Mouse (Mus musculus): ENCODE measurements at regions not wholly inside any gene's neighbourhood (a gene's known extent, or its start where the extent isn't known, plus 50 kb on each side); places are given as distances from the start of the nearest gene placed in this dataset.

DNA sequence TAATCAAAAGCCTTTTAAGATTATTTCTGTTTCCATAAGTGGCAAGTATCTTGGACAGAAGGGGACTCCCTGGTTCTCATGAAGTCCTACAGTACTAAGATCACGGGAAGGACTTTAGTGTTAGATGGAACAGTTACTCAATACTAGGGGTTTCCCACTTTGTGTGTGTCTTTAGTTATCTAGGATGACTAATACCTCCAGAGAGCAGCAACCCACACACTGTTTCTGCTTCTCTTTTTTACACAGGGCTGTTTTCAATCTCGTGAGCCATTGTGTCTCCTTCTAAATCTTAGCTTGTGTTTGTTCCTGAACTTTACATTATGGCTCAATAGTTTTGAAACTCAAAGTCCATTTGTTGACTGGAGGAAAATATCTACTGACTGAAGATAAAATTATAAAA lies 496.5 kb upstream of the Impg1 start:
- no peak overlapping the region for H3K4me3 ChIP-seq (replicated peaks; ENCODE audit: low read length)
- H3K36me3 ChIP-seq (ENCODE audit: insufficient read depth, low read length) = no peaks in the 10 kb centered on the region
- H3K4me1 ChIP-seq (replicated peaks; ENCODE audit: low read depth, low read length) = no peaks in the 10 kb centered on the region
- no peaks in the 10 kb centered on the region for H3K27me3 ChIP-seq (ENCODE audit: insufficient read depth, low read length)
- no peaks in the 10 kb centered on the region for H3K9me3 ChIP-seq (ENCODE audit: low read length)
- TF ChIP-seq CTCF (conservative IDR thresholded peaks at IDR 0.05; ENCODE audit: low read length) = no peak
- TF ChIP-seq NANOG (IDR thresholded peaks at IDR 0.05; ENCODE audit: borderline replicate concordance, low read length) = no peak

GRCm38 (mm10) chr9:80942991-80943390 lies 477.7 kb upstream of the Impg1 start:
- H3K9me3 ChIP-seq (ENCODE audit: low read length) = no peaks in the 10 kb centered on the region
- H3K36me3 ChIP-seq (ENCODE audit: insufficient read depth, low read length) = no peaks in the 10 kb centered on the region
- TF ChIP-seq POU5F1 (IDR thresholded peaks at IDR 0.05; ENCODE audit: borderline replicate concordance, low read length) (no peak), CTCF (conservative IDR thresholded peaks at IDR 0.05; ENCODE audit: low read length) (peak; percentile 26), NANOG (IDR thresholded peaks at IDR 0.05; ENCODE audit: borderline replicate concordance, low read length) (no peak)
- no peaks in the 10 kb centered on the region for H3K4me1 ChIP-seq (replicated peaks; ENCODE audit: low read depth, low read length)
- H3K27me3 ChIP-seq (ENCODE audit: insufficient read depth, low read length) = no peaks in the 10 kb centered on the region
- no peak overlapping the region for H3K4me3 ChIP-seq (replicated peaks; ENCODE audit: low read length)

GRCm38 (mm10) chr9:80941424-80941823 lies 476.1 kb upstream of the Impg1 start:
- Histone ChIP-seq H3K9me3 (ENCODE audit: low read length) (no peaks in the 10 kb centered on the region), H3K36me3 (ENCODE audit: insufficient read depth, low read length) (no peaks in the 10 kb centered on the region), H3K4me1 (replicated peaks; ENCODE audit: low read depth, low read length) (no peaks in the 10 kb centered on the region), H3K4me3 (replicated peaks; ENCODE audit: low read length) (no peak overlapping the region), H3K27me3 (ENCODE audit: insufficient read depth, low read length) (no peaks in the 10 kb centered on the region)
- TF ChIP-seq NANOG (IDR thresholded peaks at IDR 0.05; ENCODE audit: borderline replicate concordance, low read length) (no peak), CTCF (conservative IDR thresholded peaks at IDR 0.05; ENCODE audit: low read length) (no peak), POU5F1 (IDR thresholded peaks at IDR 0.05; ENCODE audit: borderline replicate concordance, low read length) (no peak)

DNA sequence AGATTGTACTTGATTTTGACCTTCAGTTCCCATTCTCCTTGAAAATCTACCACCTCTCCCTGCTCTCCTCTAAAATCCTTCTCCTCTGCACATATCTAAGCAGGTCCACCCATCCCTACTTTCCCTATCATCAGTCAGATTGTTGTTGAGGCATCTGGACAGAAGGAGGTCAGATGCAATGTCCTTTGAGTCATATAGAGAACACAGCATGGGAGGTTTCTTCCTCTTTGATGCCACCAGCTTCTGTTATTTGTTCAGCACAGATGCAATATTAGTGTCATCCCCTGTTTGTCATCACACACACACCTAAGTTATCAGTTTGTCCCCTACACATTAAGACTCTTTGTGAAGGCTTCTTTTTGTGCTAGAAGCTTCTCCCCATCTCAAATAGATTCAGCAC lies 473.0 kb upstream of the Impg1 start:
- H3K27me3 ChIP-seq (ENCODE audit: insufficient read depth, low read length) = no peaks in the 10 kb centered on the region
- no peaks in the 10 kb centered on the region for H3K9me3 ChIP-seq (ENCODE audit: low read length)
- H3K4me1 ChIP-seq (replicated peaks; ENCODE audit: low read depth, low read length) = no peaks in the 10 kb centered on the region
- H3K4me3 ChIP-seq (replicated peaks; ENCODE audit: low read length) = no peak overlapping the region
- H3K36me3 ChIP-seq (ENCODE audit: insufficient read depth, low read length) = no peaks in the 10 kb centered on the region
- TF ChIP-seq NANOG (IDR thresholded peaks at IDR 0.05; ENCODE audit: borderline replicate concordance, low read length) = no peak

GRCm38 (mm10) chr9:80930628-80931027 lies 465.3 kb upstream of the Impg1 start:
- TF ChIP-seq POU5F1 (IDR thresholded peaks at IDR 0.05; ENCODE audit: borderline replicate concordance, low read length) = no peak
- no peak for TF ChIP-seq NANOG (IDR thresholded peaks at IDR 0.05; ENCODE audit: borderline replicate concordance, low read length)
- no peak for TF ChIP-seq CTCF (conservative IDR thresholded peaks at IDR 0.05; ENCODE audit: low read length)
- Histone ChIP-seq H3K9me3 (ENCODE audit: low read length) (no peaks in the 10 kb centered on the region), H3K4me1 (replicated peaks; ENCODE audit: low read depth, low read length) (0 out of 2 replicates have a peak, but pooled peaks cover 8% of the 10 kb centered on the region), H3K27me3 (ENCODE audit: insufficient read depth, low read length) (no peaks in the 10 kb centered on the region), H3K4me3 (replicated peaks; ENCODE audit: low read length) (no peak overlapping the region), H3K36me3 (ENCODE audit: insufficient read depth, low read length) (no peaks in the 10 kb centered on the region)

- Histone ChIP-seq H3K27me3 (ENCODE audit: insufficient read depth, low read length) (no peaks in the 10 kb centered on the region), H3K9me3 (ENCODE audit: low read length) (peaks cover 11% of the 10 kb centered on the region), H3K36me3 (ENCODE audit: insufficient read depth, low read length) (no peaks in the 10 kb centered on the region), H3K4me1 (replicated peaks; ENCODE audit: low read depth, low read length) (no peaks in the 10 kb centered on the region), H3K4me3 (replicated peaks; ENCODE audit: low read length) (no peak overlapping the region)
- TF ChIP-seq POU5F1 (IDR thresholded peaks at IDR 0.05; ENCODE audit: borderline replicate concordance, low read length) (no peak), NANOG (IDR thresholded peaks at IDR 0.05; ENCODE audit: borderline replicate concordance, low read length) (no peak), CTCF (conservative IDR thresholded peaks at IDR 0.05; ENCODE audit: low read length) (no peak)
Measured at GRCm38 (mm10) chr9:80920304-80920703, 455.0 kb upstream of the Impg1 start.

DNA sequence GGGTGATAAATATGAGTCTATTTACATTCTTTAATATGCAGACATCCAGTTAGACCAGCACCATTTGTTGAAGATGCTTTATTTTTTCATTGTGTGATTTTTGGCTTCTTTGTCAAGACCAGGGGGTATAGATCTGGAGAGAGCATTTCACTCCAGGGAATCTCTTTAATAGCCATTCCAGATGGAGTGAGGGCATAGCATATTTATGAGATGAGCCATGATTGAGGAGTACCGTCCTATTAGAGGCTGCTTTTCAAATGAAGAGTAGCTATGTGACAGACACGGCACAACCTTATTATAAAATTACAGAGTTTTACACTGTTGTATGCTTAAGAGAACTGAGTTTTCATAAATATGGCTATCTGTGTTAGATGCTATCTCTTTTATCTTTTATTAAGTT lies 448.6 kb upstream of the Impg1 start:
- Histone ChIP-seq H3K27me3 (ENCODE audit: insufficient read depth, low read length) (no peaks in the 10 kb centered on the region), H3K4me1 (replicated peaks; ENCODE audit: low read depth, low read length) (no peaks in the 10 kb centered on the region), H3K4me3 (replicated peaks; ENCODE audit: low read length) (no peak overlapping the region), H3K9me3 (ENCODE audit: low read length) (no peaks in the 10 kb centered on the region), H3K36me3 (ENCODE audit: insufficient read depth, low read length) (no peaks in the 10 kb centered on the region)
- TF ChIP-seq CTCF (conservative IDR thresholded peaks at IDR 0.05; ENCODE audit: low read length) (no peak), POU5F1 (IDR thresholded peaks at IDR 0.05; ENCODE audit: borderline replicate concordance, low read length) (no peak), NANOG (IDR thresholded peaks at IDR 0.05; ENCODE audit: borderline replicate concordance, low read length) (no peak)

- Histone ChIP-seq H3K9me3 (ENCODE audit: low read length) (no peaks in the 10 kb centered on the region), H3K36me3 (ENCODE audit: insufficient read depth, low read length) (no peaks in the 10 kb centered on the region), H3K27me3 (ENCODE audit: insufficient read depth, low read length) (no peaks in the 10 kb centered on the region), H3K4me1 (replicated peaks; ENCODE audit: low read depth, low read length) (no peaks in the 10 kb centered on the region), H3K4me3 (replicated peaks; ENCODE audit: low read length) (no peak overlapping the region)
- no peak for TF ChIP-seq NANOG (IDR thresholded peaks at IDR 0.05; ENCODE audit: borderline replicate concordance, low read length)
- no peak for TF ChIP-seq CTCF (conservative IDR thresholded peaks at IDR 0.05; ENCODE audit: low read length)
- no peak for TF ChIP-seq POU5F1 (IDR thresholded peaks at IDR 0.05; ENCODE audit: borderline replicate concordance, low read length)
Measured at GRCm38 (mm10) chr9:80912177-80912576, 446.9 kb upstream of the Impg1 start.

DNA sequence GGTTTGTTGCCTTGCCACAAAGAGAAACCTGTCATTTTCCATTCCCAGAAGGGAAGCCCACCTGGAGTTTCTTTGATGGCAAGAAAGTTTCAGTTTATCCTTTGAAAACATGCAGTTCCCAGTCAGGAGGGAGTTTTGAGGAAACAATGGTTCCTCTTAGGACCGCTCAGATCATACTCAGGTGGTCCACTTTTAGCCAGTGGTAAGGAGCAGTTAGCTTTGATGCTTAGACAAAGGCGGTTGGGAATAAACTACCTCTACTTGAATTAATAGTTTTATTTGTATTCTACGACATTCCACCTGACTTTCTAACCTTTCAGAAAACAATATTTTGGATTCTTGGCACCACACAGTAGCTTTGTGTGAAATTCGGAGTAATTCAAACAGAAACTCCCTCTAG lies 401.5 kb upstream of the Impg1 start:
- Histone ChIP-seq H3K9me3 (ENCODE audit: low read length) (no peaks in the 10 kb centered on the region), H3K4me3 (replicated peaks; ENCODE audit: low read length) (no peak overlapping the region), H3K36me3 (ENCODE audit: insufficient read depth, low read length) (no peaks in the 10 kb centered on the region), H3K4me1 (replicated peaks; ENCODE audit: low read depth, low read length) (no peaks in the 10 kb centered on the region), H3K27me3 (ENCODE audit: insufficient read depth, low read length) (no peaks in the 10 kb centered on the region)
- TF ChIP-seq NANOG (IDR thresholded peaks at IDR 0.05; ENCODE audit: borderline replicate concordance, low read length) = no peak
- no peak for TF ChIP-seq POU5F1 (IDR thresholded peaks at IDR 0.05; ENCODE audit: borderline replicate concordance, low read length)
- no peak for TF ChIP-seq CTCF (conservative IDR thresholded peaks at IDR 0.05; ENCODE audit: low read length)

Data from E14TG2a.4 (cell line).